Mouse (Mus musculus) left cerebral cortex, postnatal 14 days (tissue): Measurements from ENCODE around the gene Peli1. TPM values are rescaled to one million over a fixed set of nuclear protein-coding genes. Genes with fewer than 3 reads are reported as not detected.
A peak's percentile ranks its signal among the peaks of the same experiment; 100 is the strongest.

ENCODE experiments used
- DNase-seq, 2 experiments: peaks; one replicate each; pipeline ENCODE4 v3.0.0; 2021 to 2022; ENCODE audit warnings: low spot score in 2 of 2, mixed read lengths in 1 of 2
- intact Hi-C: fragments of 180-260 bp; cut with DNase I; formaldehyde crosslinking; loops from one replicate; pipeline ENCODE4 v1.15.1; 2025
- long read RNA-seq, 2 experiments: library from polyadenylated mRNA; stranded (forward); transcript quantifications; one replicate each; pipeline ENCODE4 v2.0.0; 2021
- total RNA-seq, 2 experiments: library from RNA; stranded (reverse); gene quantifications; 2 replicates each; pipeline ENCODE4 v1.2.3; 2021

The Peli1 gene
- total RNA-seq, result 10 to 100 TPM; 46.7 to 47.0 TPM
- long read RNA-seq, experiment 1, transcript Peli1-201 (7 exons, 3,514 nt), result major isoform, 43 of 46 reads
- long read RNA-seq, experiment 1, partial matches to known transcripts, result 1 of 46 reads
- long read RNA-seq, experiment 1, other reads (novel, unspliced or antisense), result 2 of 46 reads
- long read RNA-seq, experiment 2, transcript Peli1-201 (7 exons, 3,514 nt), result major isoform, 51 of 54 reads
- long read RNA-seq, experiment 2, partial matches to known transcripts, result 0 of 54 reads
- long read RNA-seq, experiment 2, other reads (novel, unspliced or antisense), result 3 of 54 reads

DNA sequence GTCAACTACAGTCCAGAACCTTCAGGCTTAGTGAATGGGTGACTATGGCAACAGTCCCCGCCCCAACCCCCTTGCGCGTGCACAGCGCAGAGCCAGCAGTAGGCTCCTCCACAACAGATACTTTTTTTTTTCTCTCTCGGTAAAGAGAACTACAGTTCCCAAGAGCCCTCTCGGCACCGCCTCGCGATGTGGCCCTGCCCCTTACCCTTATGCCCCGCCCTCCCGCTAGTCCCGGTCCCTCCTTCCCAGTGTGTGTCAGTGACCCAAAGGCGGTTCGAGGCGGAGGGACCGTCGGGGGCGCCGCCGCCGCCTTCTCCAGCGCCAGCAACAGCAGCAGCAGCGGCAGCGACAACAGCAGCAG is at the start of gene Peli1:
TSS of gene Peli1 (plus strand) at position 225 of the 361 bp plus-strand sequence.
- intact Hi-C loops, result loop anchor here (5.0 kb wide), 2 partner anchors 86 to 174 kb away; no protein-coding TSS in a partner anchor
- peak; percentile 95 to 99 for DNase-seq

DNA sequence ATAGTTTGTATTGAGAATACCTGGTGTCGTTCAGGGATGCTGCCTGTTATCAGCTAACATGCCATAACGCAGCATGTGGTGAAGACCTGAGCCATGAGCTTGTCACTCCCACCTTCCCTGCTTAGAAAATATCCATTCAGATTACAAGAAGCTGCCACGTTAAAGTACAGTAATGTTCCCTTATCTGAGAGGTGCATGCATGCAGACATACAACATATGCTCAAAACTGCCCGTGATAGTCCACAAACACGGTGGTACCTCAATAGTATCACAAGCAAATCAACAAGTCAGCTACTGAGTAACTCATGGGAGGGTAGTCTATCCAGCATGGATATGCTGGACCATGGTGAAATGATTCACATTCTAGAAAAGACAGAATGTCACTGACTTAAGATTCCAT is 48.5 kb upstream of the Peli1 start:
- intact Hi-C loops, result no loop called here
- no peak for DNase-seq

DNA sequence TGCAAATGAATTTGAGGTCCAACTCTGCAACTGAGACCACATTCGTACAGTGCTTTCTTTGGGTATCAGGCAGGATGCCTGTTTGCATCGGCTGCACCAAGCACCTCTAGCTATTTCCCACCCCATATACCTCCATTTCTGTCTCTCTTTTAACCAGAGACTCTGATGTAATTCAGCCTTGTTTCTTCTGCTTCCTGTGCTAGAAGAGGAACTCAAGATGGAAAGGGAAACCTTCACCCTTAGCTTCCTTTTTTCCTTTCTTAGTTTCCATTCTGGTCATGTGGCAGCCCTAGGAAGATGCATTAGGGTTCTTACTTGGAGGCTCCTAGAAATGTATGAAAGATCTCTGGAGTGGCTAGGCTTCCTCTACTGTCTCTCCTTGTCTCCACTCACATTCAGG is 44.9 kb upstream of the Peli1 start:
- no peak for DNase-seq
- intact Hi-C loops, result no loop called here

DNA sequence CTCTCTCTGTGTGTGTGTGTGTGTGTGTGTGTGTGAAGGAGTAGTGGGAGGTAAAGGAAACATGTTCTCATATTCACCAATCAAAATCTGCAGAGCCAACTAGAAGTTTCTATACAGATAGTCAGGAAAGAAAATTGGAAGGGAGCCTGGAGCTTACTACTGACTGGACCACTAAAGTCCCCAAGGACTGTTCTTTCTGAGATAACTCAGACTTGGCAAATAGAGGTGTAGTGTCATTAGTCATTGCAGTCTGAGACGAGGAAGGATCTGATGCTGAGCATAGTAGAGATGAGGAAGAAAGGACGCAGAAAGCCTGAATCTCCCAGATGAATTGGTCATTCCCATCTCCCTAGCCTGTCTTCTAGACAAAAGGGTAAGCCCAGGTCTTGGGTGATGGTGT is 43.2 kb upstream of the Peli1 start:
- intact Hi-C loops, result no loop called here
- no peak for DNase-seq

DNA sequence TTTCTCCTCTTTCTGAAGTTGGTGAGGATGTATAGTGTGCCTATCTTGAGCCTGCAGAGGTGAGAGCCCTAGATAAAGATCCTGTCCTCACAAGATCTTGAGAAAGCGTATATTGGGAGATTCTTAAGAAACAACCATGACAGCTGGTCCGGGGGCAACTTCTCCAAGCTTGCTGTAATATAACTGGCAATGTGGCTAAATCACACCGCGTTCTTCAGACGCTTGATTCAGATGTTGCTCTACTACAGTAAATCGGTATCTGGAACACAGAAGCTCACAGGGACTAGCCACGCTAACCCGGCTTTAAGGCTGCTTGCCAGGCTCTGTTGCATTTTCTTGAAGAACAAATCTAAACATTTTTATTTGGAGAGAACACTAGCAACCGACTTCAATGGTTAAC is 39.4 kb upstream of the Peli1 start:
- DNase-seq, result peak; percentile 57 to 83
- intact Hi-C loops, result no loop called here

DNA sequence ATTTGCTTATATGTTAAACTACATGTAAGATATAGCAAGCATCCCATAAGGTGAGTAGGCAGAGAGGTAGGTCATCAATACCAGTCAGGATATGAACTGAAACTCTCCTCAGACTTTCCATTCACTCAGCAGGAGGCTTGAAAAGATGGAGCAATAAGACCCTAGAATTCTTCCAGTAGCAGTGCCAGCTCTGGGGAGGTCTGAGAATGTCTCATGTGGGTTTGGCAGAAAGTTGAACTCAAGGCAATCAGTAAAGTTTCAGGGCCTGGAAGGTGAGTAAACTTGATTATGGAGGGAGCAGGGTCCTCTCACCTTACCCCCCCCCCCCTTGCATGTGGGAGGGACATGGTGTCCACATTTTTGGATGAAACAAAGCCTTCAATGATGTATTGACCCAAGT is 36.5 kb upstream of the Peli1 start:
- DNase-seq, result no peak
- intact Hi-C loops, result no loop called here

DNA sequence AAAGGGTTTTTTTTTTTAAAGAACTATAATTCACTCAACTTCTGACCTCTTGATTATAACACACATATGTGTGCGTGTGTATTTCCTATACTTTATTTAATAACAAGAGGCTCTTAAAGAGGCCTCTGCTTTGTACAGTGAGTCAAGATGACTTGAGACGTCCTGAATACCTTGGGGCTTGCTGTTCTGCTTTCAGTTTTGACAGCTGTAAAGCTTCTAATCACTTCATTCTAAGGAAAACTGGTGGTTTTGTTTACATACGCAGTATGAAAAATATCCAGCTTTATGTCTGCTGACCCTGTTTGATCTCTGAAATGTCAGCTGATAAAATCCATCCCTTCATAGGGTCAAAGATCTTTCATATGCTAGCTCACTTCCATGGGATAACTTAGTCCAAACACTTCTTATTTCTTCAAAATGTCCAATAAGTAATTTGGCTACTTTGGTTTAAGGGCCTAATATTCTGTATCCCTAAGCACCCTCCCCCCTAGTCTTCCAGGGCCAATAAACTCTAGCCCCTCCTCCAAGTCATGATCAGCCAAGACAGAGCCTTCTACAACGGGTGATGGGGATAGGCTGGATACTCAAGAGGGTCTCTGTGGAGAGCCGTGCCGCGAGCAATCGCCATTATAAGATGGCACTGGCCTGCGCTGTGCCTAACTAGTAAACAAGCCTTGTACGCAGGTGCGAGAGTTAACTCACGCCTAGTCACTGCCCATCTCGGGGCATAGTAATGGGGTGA is 34.8 kb upstream of the Peli1 start:
- DNase-seq, result no peak
- intact Hi-C loops, result no loop called here

DNA sequence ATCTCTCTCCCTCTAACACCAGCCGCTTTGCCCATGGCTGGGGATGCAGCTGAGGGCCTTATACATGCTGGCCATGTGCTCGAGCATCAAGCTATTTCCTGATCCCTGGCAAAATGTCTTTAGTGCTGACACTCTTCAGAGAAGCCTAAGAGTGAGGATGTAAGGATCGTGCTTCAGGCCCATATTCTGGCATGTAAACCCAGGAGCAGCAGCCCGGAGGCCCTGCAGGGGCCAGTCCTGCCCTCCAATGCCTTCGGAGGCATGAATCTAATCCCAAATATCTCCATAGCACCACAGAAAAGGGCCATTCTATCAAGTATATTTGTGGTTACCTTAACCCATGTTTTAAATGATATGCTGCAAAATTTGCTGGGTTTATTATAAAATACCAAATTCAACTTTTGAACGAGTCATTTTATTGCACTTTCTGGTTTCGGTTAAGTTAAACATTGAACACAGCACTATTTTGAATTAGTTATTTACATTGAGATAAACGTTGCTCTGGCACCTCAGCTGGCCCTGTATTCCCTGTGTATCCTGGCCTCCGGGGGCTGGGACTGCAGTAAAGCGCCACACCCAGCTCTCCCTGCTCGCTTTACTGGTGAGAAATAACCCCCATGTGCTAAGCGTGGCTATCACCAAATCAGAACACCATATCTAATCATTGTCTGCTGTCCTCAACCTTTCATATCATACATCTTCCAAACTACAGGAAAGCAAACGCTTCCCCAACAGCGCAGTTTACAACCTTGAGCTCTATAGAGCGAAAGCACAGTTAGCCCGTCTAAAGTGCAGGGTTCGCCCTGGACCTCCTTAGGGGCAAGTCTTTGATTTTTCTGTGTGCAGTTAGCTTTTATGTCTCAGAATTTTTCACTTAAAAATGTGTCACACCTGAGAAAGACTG is 33.3 kb upstream of the Peli1 start:
- DNase-seq, result no peak
- intact Hi-C loops, result no loop called here

DNA sequence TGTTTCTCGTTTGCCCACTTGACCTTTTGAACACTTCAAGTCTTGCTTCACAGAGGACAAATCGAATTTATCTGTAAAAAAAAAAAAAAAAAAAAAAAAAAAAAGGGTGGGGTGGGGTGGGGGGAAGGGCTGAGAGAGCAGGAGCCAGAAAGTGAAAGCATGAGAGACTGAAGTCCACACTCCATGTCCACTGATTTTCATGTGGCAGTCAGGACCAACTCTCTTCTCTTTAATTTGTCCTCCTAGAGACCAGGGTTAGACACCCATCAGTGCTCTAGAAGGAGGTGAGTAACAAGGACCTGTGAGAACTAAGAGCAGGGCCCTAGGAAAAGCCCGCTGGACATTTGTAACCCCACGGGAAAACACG is 32.7 kb upstream of the Peli1 start:
- intact Hi-C loops, result no loop called here
- no peak for DNase-seq

DNA sequence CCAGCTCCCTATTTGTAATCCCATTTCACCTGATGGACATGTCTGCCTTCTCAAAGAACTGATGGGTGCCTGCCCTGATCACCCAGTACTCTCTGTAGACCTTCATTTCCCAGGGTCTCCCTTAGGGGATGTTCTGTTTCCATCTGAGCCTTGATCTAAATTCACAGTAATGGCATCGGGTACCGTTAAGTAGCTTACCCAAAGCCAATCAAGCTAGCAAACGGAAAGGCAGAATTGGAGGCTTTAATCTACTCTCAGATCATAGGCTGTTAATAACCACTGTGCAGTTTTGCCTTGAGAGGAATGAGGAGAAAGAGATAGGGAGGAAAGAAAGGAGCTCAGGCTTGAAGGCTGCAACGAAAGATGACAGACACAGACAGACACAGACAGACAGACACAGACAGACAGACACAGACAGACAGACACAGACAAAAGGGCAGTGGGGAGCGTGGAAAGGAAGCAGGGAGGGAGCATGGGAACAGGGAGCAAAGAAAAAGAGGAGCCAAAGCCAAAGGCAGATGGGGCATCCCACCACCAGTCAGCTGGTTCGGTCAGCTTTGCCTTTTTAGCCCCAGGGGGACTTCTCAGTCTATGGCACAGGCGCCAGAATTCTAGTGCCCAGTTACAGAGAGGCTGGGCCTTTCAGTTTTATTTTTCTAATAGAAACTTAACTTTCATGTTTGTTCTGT is 30.6 kb upstream of the Peli1 start:
- no peak for DNase-seq
- intact Hi-C loops, result no loop called here

DNA sequence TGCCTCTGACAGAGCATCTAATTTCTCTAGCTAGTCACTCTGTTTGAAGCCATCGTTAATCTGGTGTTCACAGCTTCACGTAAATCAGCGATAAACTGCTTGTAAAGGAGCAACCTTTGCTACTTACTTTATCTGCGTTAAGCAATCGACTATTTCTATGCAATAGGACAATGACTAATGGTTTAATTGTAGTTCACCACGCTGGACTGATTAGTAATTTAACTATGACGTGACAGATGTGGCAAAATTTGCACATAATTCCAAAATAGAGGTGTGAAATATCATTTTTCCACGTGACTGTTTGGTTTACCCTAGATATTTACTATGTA is 30.1 kb upstream of the Peli1 start:
- no peak for DNase-seq
- intact Hi-C loops, result no loop called here

DNA sequence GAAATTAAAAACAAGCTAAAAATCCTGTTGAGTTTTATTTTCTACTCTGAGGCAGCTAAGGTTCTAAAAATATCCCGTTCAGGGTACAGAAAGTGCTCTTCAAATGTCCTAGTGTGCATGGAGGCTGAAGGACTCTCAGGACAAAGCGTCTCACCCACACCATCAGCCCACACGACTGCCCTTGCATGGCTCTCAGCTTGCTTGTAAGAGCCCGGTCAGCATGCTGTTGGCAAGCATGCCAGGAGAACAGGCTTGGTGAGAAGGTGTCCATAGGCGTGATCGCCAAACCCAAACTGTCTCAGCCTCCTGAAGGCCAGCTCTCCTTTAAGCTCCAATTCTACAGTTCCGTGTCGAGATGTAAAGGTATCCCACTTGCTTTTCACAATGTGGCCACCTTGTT is 29.7 kb upstream of the Peli1 start:
- intact Hi-C loops, result no loop called here

DNA sequence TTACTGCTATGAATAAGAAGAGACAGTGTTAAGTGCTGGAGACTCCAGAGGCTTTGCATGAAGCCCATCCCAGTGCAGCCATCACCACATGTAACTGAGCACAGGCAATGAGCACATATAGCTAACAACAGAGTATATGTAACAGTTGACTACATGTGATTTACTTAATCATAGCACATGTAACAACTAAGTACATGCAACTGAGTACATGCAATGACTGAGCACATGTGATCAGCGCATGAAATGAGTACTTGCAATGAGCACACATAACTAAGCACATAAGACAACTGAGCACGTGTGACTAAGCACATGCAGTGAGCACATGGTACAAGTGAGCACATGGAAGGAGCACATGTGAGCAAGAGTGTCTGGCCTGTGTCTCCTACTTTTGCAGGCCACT is 29.0 kb upstream of the Peli1 start:
- DNase-seq, result no peak
- intact Hi-C loops, result no loop called here

More for the DNA sequence above, 29.7 kb upstream of the Peli1 start:
- DNase-seq, result peak; percentile 10 to 61

DNA sequence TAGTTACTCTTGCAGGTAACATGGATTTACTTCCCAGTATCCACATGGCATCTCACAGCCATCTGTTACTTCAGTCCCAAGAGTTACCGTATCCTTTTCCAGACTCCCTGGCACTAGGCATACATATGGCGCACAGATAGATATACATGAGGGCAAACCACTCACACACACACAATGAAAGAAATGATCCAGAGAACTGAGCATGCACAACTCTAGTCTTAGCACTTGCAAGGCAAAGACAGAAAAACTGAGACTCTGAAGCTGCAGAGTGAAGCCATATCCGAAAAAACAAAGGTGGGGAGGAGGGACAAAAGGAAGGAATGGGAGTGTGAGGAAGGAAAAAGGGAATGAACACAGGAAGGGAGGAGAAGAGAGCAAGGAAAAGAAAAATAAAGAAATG is 27.8 kb upstream of the Peli1 start:
- intact Hi-C loops, result no loop called here

DNA sequence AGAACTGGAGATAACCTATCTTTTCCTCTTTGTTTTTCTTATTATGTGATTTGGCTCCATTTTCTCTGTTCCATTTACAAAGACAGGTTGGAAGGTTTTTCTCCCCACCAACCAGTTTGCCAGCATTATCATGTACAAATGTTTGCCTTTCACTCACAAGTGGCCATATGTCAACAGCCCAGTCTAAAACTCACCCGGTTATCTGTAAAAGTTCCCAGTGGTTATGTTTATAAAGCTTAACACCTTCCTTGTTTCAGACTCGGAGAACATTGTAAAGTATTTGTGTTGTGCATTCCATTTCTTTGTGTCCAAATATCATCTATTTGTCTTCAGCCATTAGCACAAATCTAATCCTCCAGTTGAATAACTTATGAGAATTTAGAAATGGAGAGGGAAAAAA is 11.7 kb upstream of the Peli1 start:
- no peak for DNase-seq
- intact Hi-C loops, result no loop called here

More for the DNA sequence above, 27.8 kb upstream of the Peli1 start:
- DNase-seq, result no peak

DNA sequence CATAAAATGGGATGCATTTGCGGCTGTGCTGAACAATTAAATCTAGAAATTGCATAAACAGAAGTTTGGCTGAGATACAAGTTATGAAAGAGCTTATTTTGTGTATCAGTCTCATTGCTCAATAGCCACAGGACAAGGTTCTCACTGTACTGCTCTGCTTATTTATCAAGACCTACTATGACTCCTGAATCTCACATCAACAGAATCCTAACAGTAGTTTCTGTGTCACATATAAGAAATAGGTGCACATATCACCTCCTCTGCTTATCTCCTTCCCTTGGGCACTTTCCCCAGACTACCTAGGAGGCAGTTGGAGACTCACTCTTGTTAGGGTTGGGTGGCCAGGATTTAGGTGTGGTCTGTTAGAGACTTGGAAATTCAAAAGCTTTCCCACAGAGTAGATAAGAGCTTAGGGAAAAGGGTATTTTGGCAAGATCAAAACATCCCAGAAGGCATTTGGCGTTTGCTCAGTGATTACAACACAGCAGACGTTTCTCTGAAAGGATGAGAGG is 11.2 kb upstream of the Peli1 start:
- no peak for DNase-seq
- intact Hi-C loops, result no loop called here

DNA sequence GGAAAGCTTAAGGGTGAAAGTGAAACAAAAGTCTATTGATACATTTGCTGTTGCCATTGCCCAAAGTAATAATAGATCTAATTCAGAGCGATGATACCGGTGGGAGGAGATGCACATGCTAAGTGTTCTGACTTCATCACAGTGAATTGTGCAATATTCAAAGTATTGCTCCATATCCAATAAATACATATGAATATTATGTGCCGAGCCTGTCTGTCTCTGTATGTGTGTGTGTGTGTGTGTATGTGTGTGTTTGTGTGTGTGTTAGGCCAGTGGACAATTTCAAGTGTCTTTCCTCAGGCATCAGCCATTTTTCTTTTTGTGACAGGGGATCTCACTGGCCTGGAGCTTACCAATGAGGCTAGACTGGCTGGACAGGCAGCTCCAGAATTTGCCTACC is 9.9 kb upstream of the Peli1 start:
- intact Hi-C loops, result no loop called here
- DNase-seq, result no peak

DNA sequence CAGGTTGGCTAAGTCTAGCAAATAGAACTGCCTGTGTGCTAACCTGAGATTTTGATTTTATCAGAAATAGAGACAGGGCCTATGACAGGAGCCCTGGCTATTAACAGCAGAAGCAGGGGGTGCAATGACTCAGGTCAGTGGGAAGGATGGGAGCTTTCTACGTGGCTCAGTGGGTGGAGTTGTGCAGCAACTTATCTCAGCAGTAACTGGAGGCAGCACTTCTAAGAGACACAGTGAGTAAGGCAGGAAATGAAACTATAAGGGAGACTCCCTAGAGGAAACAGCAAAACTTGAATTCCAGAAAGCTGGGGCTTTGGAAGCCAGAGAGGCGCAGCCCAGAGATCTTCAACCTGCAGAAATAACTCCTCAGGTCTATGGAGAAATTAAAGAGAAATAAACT is 8.4 kb upstream of the Peli1 start:
- intact Hi-C loops, result no loop called here
- DNase-seq, result no peak

DNA sequence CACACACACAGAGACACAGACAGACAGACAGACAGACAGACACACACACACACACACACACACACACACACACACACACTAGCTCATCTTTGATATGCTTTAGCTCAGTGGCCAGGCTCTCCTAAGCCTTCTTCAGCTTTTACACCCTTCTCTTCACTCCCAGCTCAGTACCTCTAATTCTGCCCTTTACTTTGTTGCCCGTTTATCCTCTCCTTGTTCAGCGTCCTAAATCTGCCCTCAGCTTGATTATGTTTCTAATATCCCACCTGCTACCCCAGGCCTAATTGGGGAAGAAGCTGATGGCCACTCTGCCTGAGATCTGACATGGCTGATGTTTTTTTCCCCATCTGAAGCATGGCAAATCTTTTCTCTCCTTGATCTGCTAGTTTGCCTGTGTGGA is 2.7 kb upstream of the Peli1 start:
- no peak for DNase-seq
- intact Hi-C loops, result no loop called here

DNA sequence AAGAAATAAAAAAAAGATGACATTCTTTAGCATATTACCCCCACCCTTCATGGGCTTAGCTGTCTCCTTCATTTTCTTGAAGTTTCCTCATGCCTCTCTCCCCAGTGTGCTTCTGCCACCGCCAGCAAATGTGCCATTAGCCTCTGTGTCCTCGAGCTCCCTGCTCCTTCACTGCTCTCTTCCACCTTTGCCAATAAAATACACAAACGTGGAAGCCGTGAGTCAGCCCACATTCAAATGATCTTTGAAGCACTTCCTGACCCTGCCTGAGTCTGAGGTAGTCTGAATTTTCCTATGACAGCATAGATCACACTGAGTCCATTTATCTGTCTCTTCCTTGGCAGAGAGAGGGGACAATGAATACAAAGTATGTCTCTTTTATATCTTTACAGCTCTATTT is 1.5 kb upstream of the Peli1 start:
- intact Hi-C loops, result no loop called here
- DNase-seq, result no peak
